Mouse (Mus musculus) gastrocnemius, postnatal 4 days (tissue): ENCODE measurements around the gene Cutc. TPM values are rescaled to one million over a fixed set of nuclear protein-coding genes. Genes with fewer than 3 reads are reported as not detected.

Experiments used
- DNase-seq, 2 experiments: peaks; one replicate each; pipeline ENCODE4 v3.0.0; 2021 to 2022; ENCODE audit warnings: low spot score in 2 of 2, mixed read lengths in 2 of 2
- total RNA-seq, 2 experiments: library from RNA; stranded (reverse); gene quantifications; 2 replicates each; pipeline ENCODE4 v1.2.3; 2021

Cutc gene
- total RNA-seq, 2 experiments from 2014 or later = 8.8 to 11.3 TPM

GRCm38 (mm10) chr19:43750008-43750407, 2.8 kb upstream of the Cutc start:
- no peak for DNase-seq

GRCm38 (mm10) chr19:43753226-43753835, 535 bp downstream of the Cutc start:
- peak; percentile 79 to 92 for DNase-seq

- no peak for DNase-seq
These were observed 1.4 kb downstream of the Cutc start for GRCm38 (mm10) chr19:43754237-43754636.

GRCm38 (mm10) chr19:43754872-43755271, 2.1 kb downstream of the Cutc start:
- no peak for DNase-seq

GRCm38 (mm10) chr19:43760504-43760903, 7.7 kb downstream of the Cutc start:
- DNase-seq = peak; percentile 34 to 67

- DNase-seq = no peak
These were observed 8.9 kb downstream of the Cutc start for GRCm38 (mm10) chr19:43761543-43762256.

GRCm38 (mm10) chr19:43762410-43762809, 9.6 kb downstream of the Cutc start:
- no peak for DNase-seq

- no peak for DNase-seq
These were observed 13.7 kb downstream of the Cutc start for GRCm38 (mm10) chr19:43766451-43766850.

GRCm38 (mm10) chr19:43767549-43768322, 14.9 kb downstream of the Cutc start:
- no peak for DNase-seq

GRCm38 (mm10) chr19:43769366-43769960, 16.7 kb downstream of the Cutc start:
- no peak for DNase-seq

- DNase-seq = no peak
These were observed 17.8 kb downstream of the Cutc start for GRCm38 (mm10) chr19:43770584-43770983.

- no peak for DNase-seq
These were observed 18.7 kb downstream of the Cutc start for GRCm38 (mm10) chr19:43771499-43771969.

GRCm38 (mm10) chr19:43772311-43772710, 19.5 kb downstream of the Cutc start:
- no peak for DNase-seq

GRCm38 (mm10) chr19:43775433-43775832, 22.6 kb downstream of the Cutc start:
- DNase-seq = no peak

- DNase-seq = no peak
These were observed 23.8 kb downstream of the Cutc start for GRCm38 (mm10) chr19:43776561-43776960.

- no peak for DNase-seq
These were observed 24.5 kb downstream of the Cutc start for GRCm38 (mm10) chr19:43777308-43777707.

GRCm38 (mm10) chr19:43780391-43780790, 27.6 kb downstream of the Cutc start:
- no peak for DNase-seq

- no peak for DNase-seq
These were observed 29.2 kb downstream of the Cutc start, which contains the start of gene Abcc2 for GRCm38 (mm10) chr19:43781980-43782379. TSS of gene Abcc2 (plus strand) at chr19:43782192.

- no peak for DNase-seq
These were observed 32.0 kb downstream of the Cutc start for GRCm38 (mm10) chr19:43784761-43785160.

- DNase-seq = no peak
These were observed 33.6 kb downstream of the Cutc start for GRCm38 (mm10) chr19:43786249-43787026.

GRCm38 (mm10) chr19:43789817-43790216, 37.0 kb downstream of the Cutc start:
- no peak for DNase-seq
